Mouse (Mus musculus): ENCODE data around the gene Nt5c1a. TPM values are rescaled to one million over a fixed set of nuclear protein-coding genes. Genes with fewer than 3 reads are reported as not detected.

The Nt5c1a gene
- total RNA-seq, 2 experiments from 2014 or later = 14.5 to 15.2 TPM

GRCm38 (mm10) chr4:123239361-123240203 is 38.3 kb downstream of the Nt5c1a start:
- Histone ChIP-seq H3K4me3 (peak overlapping the region; percentile 35; the same call in 1 of the 2 replicates), H3K27ac (peak overlapping the region; percentile 43; the same call in 1 of the 2 replicates)
- no peak for DNase-seq (ENCODE audit: low spot score in 2 of 2)
- TF ChIP-seq CTCF (conservative IDR thresholded peaks at IDR 0.05) = no peak; the same call in 1 of the 2 replicates

GRCm38 (mm10) chr4:123246221-123246620 is 44.9 kb downstream of the Nt5c1a start:
- no peak for DNase-seq (ENCODE audit: low spot score in 2 of 2)
- Histone ChIP-seq H3K4me3 (no peak overlapping the region), H3K27ac (no peak overlapping the region)
- no peak for TF ChIP-seq CTCF (conservative IDR thresholded peaks at IDR 0.05)

- H3K27ac ChIP-seq = peak overlapping the region; percentile 39; the same call in 1 of the 2 replicates
- no peak for TF ChIP-seq CTCF (conservative IDR thresholded peaks at IDR 0.05)
- no peak overlapping the region for H3K4me3 ChIP-seq
- DNase-seq (ENCODE audit: low spot score in 2 of 2) = no peak
Observed at GRCm38 (mm10) chr4:123246651-123247050, 45.3 kb downstream of the Nt5c1a start.

- H3K27ac ChIP-seq = peak overlapping the region; percentile 39; the same call in 1 of the 2 replicates
- TF ChIP-seq CTCF (conservative IDR thresholded peaks at IDR 0.05) = no peak
- no peak overlapping the region for H3K4me3 ChIP-seq
- no peak for DNase-seq (ENCODE audit: low spot score in 2 of 2)
Observed at GRCm38 (mm10) chr4:123247147-123247880, 46.0 kb downstream of the Nt5c1a start.

- peak; percentile 58 for TF ChIP-seq CTCF (conservative IDR thresholded peaks at IDR 0.05)
- peak overlapping the region; percentile 78 for H3K27ac ChIP-seq
- DNase-seq (ENCODE audit: low spot score in 2 of 2) = peak; percentile 60 to 84
- no peak overlapping the region for H3K4me3 ChIP-seq
Observed at GRCm38 (mm10) chr4:123248971-123249567, 47.8 kb downstream of the Nt5c1a start.

GRCm38 (mm10) chr4:123252214-123252613 is 50.9 kb downstream of the Nt5c1a start:
- no peak for DNase-seq (ENCODE audit: low spot score in 2 of 2)
- H3K4me3 ChIP-seq = no peak overlapping the region
- no peak overlapping the region for H3K27ac ChIP-seq
- no peak for TF ChIP-seq CTCF (conservative IDR thresholded peaks at IDR 0.05)

- DNase-seq (ENCODE audit: low spot score in 2 of 2) = peak; percentile 58 to 67
- Histone ChIP-seq H3K27ac (no peak overlapping the region), H3K4me3 (no peak overlapping the region)
- peak; percentile 84 for TF ChIP-seq CTCF (conservative IDR thresholded peaks at IDR 0.05)
Observed at GRCm38 (mm10) chr4:123254617-123255016, 53.3 kb downstream of the Nt5c1a start.

- no peak for DNase-seq (ENCODE audit: low spot score in 2 of 2)
- no peak for TF ChIP-seq CTCF (conservative IDR thresholded peaks at IDR 0.05)
- Histone ChIP-seq H3K27ac (no peak overlapping the region), H3K4me3 (no peak overlapping the region)
Observed at GRCm38 (mm10) chr4:123260071-123260746, 58.9 kb downstream of the Nt5c1a start.

- TF ChIP-seq CTCF (conservative IDR thresholded peaks at IDR 0.05) = no peak
- no peak for DNase-seq (ENCODE audit: low spot score in 2 of 2)
- Histone ChIP-seq H3K27ac (no peak within 1 kb of the TSS), H3K4me3 (no peak within 1 kb of the TSS)
Observed at GRCm38 (mm10) chr4:123261721-123262401, 60.6 kb downstream of the Nt5c1a start, which contains the start of gene Pabpc4. Gene Pabpc4 (plus strand): TSS chr4:123262351.

Other genes with a start within 250 kb of the Nt5c1a start
- gene Mfsd2a, start 240.3 kb upstream of the Nt5c1a start, total RNA-seq (2021) = 10 to 100 TPM; 45.8 to 49.1 TPM
- 10 to 100 TPM; 31.8 to 32.4 TPM for gene Mycl, start 205.9 kb upstream of the Nt5c1a start, total RNA-seq (2021)
- gene Trit1, start 184.9 kb upstream of the Nt5c1a start, total RNA-seq (2021) = 10 to 100 TPM; 27.5 to 29.4 TPM
- under 1 TPM; 0.20 to 0.29 TPM for gene Bmp8b, start 96.3 kb upstream of the Nt5c1a start, total RNA-seq (2021)
- not detected for gene Oxct2b, start 85.2 kb upstream of the Nt5c1a start, total RNA-seq (2021)
- gene Ppie, start 61.6 kb upstream of the Nt5c1a start, total RNA-seq (2021) = 10 to 100 TPM; 21.5 to 21.9 TPM
- 100 to 1,000 TPM; 493 to 508 TPM for gene Hpcal4, start 18.3 kb upstream of the Nt5c1a start, total RNA-seq (2021)
- 1 to 10 TPM; 3.1 to 3.3 TPM for gene Heyl, start 32.1 kb downstream of the Nt5c1a start, total RNA-seq (2021)
- gene Pabpc4, start 60.8 kb downstream of the Nt5c1a start, total RNA-seq (2021) = 10 to 100 TPM; 45.9 to 47.6 TPM
- gene Oxct2a, start 122.1 kb downstream of the Nt5c1a start, total RNA-seq (2021) = not detected
- under 1 TPM in 1 of 2 experiments, not detected in 1; 0.15 TPM for gene Bmp8a, start 141.7 kb downstream of the Nt5c1a start, total RNA-seq (2021)